Mouse (Mus musculus) liver, embryonic 15.5 days (tissue): Measurements from ENCODE around the gene Wfdc8. TPM values are rescaled to one million over a fixed set of nuclear protein-coding genes. Genes with fewer than 3 reads are reported as not detected.

Source experiments
- ATAC-seq: fragments of 200-750 bp; cut with Nextera tagmentation; 2 replicates; pipeline ENCODE4 v1.8.0; 2017; ENCODE audit warnings: moderate number of reproducible peaks, mild to moderate bottlenecking, moderate library complexity; ENCODE audit not compliant: insufficient read depth
- H3K27ac ChIP-seq: fragments of 300-500 bp; sonication (generic); replicated peaks from 2 replicates; pipeline ENCODE4 v1.5.1; 2015; ENCODE audit warnings: mild to moderate bottlenecking, inconsistent platforms
- H3K27me3 ChIP-seq: fragments of 300-500 bp; sonication (generic); 2 replicates; pipeline ENCODE4 v1.6.1; 2015; ENCODE audit warnings: mild to moderate bottlenecking, inconsistent platforms
- H3K36me3 ChIP-seq: fragments of 300-500 bp; sonication (generic); replicated peaks from 2 replicates; pipeline ENCODE4 v1.6.1; 2015; ENCODE audit warnings: moderate library complexity, mild to moderate bottlenecking, inconsistent platforms
- H3K4me1 ChIP-seq: fragments of 300-500 bp; sonication (generic); replicated peaks from 2 replicates; pipeline ENCODE4 v1.6.1; 2015; ENCODE audit warnings: inconsistent platforms
- H3K4me2 ChIP-seq: fragments of 300-500 bp; sonication (generic); 2 replicates; pipeline ENCODE4 v1.6.1; 2015; ENCODE audit warnings: moderate library complexity, mild to moderate bottlenecking, inconsistent platforms
- H3K4me3 ChIP-seq: fragments of 300-500 bp; sonication (generic); replicated peaks from 2 replicates; pipeline ENCODE4 v1.5.1; 2015; ENCODE audit warnings: mild to moderate bottlenecking, inconsistent platforms
- H3K9ac ChIP-seq: fragments of 300-500 bp; sonication (generic); 2 replicates; pipeline ENCODE4 v1.6.1; 2015; ENCODE audit warnings: moderate library complexity, mild to moderate bottlenecking, inconsistent platforms
- H3K9me3 ChIP-seq: fragments of 300-500 bp; sonication (generic); replicated peaks from 2 replicates; pipeline ENCODE4 v1.6.1; 2016; ENCODE audit warnings: inconsistent platforms
- WGBS: fragments of 180-500 bp; shearing (Covaris S2); methylation state at CpG from one replicate; pipeline ENCODE4 v1.1.7; 2015; ENCODE audit warnings: mixed read lengths; ENCODE audit not compliant: insufficient replicate concordance; 5-methylcytosine and 5-hydroxymethylcytosine counted together
- polyA plus RNA-seq: library from polyadenylated mRNA; unstranded; fragments of >200 nt; fragmentation: Nextera tagmentation; extraction: Ambion mirVana; gene quantifications from 2 replicates; pipeline ENCODE4 v1.2.1, GENCODE M21; 2015

Wfdc8 gene
- polyA plus RNA-seq, 1 experiment from 2014 or later, result not detected

- H3K4me2 ChIP-seq, result peak within 1 kb of the TSS; percentile 62
- 15% methylated on average over 24 of the region's 24 CpGs for WGBS
- no peak within 1 kb of the TSS for H3K27ac ChIP-seq
- H3K9me3 ChIP-seq, result no peaks in the 10 kb centered on the region
- H3K36me3 ChIP-seq, result no peaks in the 10 kb centered on the region
- H3K9ac ChIP-seq, result no peak within 1 kb of the TSS
- H3K4me1 ChIP-seq, result no peaks in the 10 kb centered on the region
- ATAC-seq, result no peak
- H3K4me3 ChIP-seq, result peak within 1 kb of the TSS; percentile 28
- peaks cover 42% of the 10 kb centered on the region for H3K27me3 ChIP-seq
Measured at GRCm38 (mm10) chr2:164562391-164563188, 50.8 kb downstream of the Wfdc8 start, which contains the start of gene Wfdc2. Wfdc2 (plus strand) TSS chr2:164562413.

- Histone ChIP-seq H3K9me3 (no peaks in the 10 kb centered on the region), H3K9ac (no peak overlapping the region), H3K27me3 (peaks cover 42% of the 10 kb centered on the region), H3K36me3 (no peaks in the 10 kb centered on the region), H3K4me2 (no peak overlapping the region), H3K27ac (no peak overlapping the region), H3K4me1 (no peaks in the 10 kb centered on the region), H3K4me3 (no peak overlapping the region)
- no peak for ATAC-seq
- 70% methylated on average over 8 of the region's 8 CpGs for WGBS
Measured at GRCm38 (mm10) chr2:164560106-164560505, 53.3 kb downstream of the Wfdc8 start.

GRCm38 (mm10) chr2:164558991-164559645 is 54.3 kb downstream of the Wfdc8 start:
- Histone ChIP-seq H3K4me2 (no peak overlapping the region), H3K27me3 (peaks cover 32% of the 10 kb centered on the region), H3K4me3 (no peak overlapping the region), H3K9ac (no peak overlapping the region), H3K36me3 (no peaks in the 10 kb centered on the region), H3K9me3 (no peaks in the 10 kb centered on the region), H3K27ac (no peak overlapping the region), H3K4me1 (no peaks in the 10 kb centered on the region)
- 17% methylated on average over 16 of the region's 16 CpGs for WGBS
- no peak for ATAC-seq

GRCm38 (mm10) chr2:164558426-164558825 is 55.0 kb downstream of the Wfdc8 start:
- Histone ChIP-seq H3K9me3 (no peaks in the 10 kb centered on the region), H3K9ac (no peak overlapping the region), H3K4me3 (no peak overlapping the region), H3K27ac (no peak overlapping the region), H3K4me1 (no peaks in the 10 kb centered on the region), H3K36me3 (no peaks in the 10 kb centered on the region), H3K27me3 (peaks cover 25% of the 10 kb centered on the region), H3K4me2 (no peak overlapping the region)
- WGBS, result 70% methylated on average over 8 of the region's 8 CpGs
- ATAC-seq, result no peak

GRCm38 (mm10) chr2:164551502-164551901 is 61.9 kb downstream of the Wfdc8 start:
- Histone ChIP-seq H3K4me1 (no peaks in the 10 kb centered on the region), H3K4me2 (no peak overlapping the region), H3K27me3 (peaks cover 12% of the 10 kb centered on the region), H3K4me3 (no peak overlapping the region), H3K9ac (no peak overlapping the region), H3K27ac (no peak overlapping the region), H3K36me3 (no peaks in the 10 kb centered on the region), H3K9me3 (no peaks in the 10 kb centered on the region)
- 68% methylated on average over 9 of the region's 9 CpGs for WGBS
- ATAC-seq, result no peak

GRCm38 (mm10) chr2:164550895-164551269 is 62.5 kb downstream of the Wfdc8 start:
- Histone ChIP-seq H3K36me3 (no peaks in the 10 kb centered on the region), H3K4me3 (no peak overlapping the region), H3K27me3 (peaks cover 12% of the 10 kb centered on the region), H3K9me3 (no peaks in the 10 kb centered on the region), H3K4me1 (no peaks in the 10 kb centered on the region), H3K9ac (no peak overlapping the region), H3K27ac (no peak overlapping the region), H3K4me2 (no peak overlapping the region)
- 25% methylated on average over 2 of the region's 2 CpGs for WGBS
- ATAC-seq, result no peak

GRCm38 (mm10) chr2:164549963-164550894 is 63.2 kb downstream of the Wfdc8 start:
- no peak overlapping the region for H3K27ac ChIP-seq
- H3K9me3 ChIP-seq, result no peaks in the 10 kb centered on the region
- no peak for ATAC-seq
- H3K4me3 ChIP-seq, result no peak overlapping the region
- H3K36me3 ChIP-seq, result no peaks in the 10 kb centered on the region
- H3K4me1 ChIP-seq, result no peaks in the 10 kb centered on the region
- H3K27me3 ChIP-seq, result peaks cover 12% of the 10 kb centered on the region
- no peak overlapping the region for H3K4me2 ChIP-seq
- no peak overlapping the region for H3K9ac ChIP-seq
- 25% methylated on average over 10 of the region's 10 CpGs for WGBS

GRCm38 (mm10) chr2:164549338-164549737 is 64.1 kb downstream of the Wfdc8 start:
- H3K4me1 ChIP-seq, result no peaks in the 10 kb centered on the region
- ATAC-seq, result no peak
- H3K4me2 ChIP-seq, result no peak overlapping the region
- no peak overlapping the region for H3K4me3 ChIP-seq
- H3K27me3 ChIP-seq, result peaks cover 12% of the 10 kb centered on the region
- WGBS, result 31% methylated on average over 4 of the region's 4 CpGs
- H3K27ac ChIP-seq, result no peak overlapping the region
- no peak overlapping the region for H3K9ac ChIP-seq
- H3K36me3 ChIP-seq, result no peaks in the 10 kb centered on the region
- no peaks in the 10 kb centered on the region for H3K9me3 ChIP-seq

Other genes with a start within 250 kb of the Wfdc8 start
- 21.3 and 24.2 TPM in 2 replicates for gene Slpi, start 224.5 kb downstream of the Wfdc8 start, polyA plus RNA-seq
- 0.07 and 0.63 TPM in 2 replicates for gene Rbpjl, start 210.5 kb downstream of the Wfdc8 start, polyA plus RNA-seq
- gene Matn4, start 208.5 kb downstream of the Wfdc8 start, polyA plus RNA-seq, result 0.28 and 0.32 TPM in 2 replicates
- 55.0 and 63.3 TPM in 2 replicates for gene Sdc4, start 169.7 kb downstream of the Wfdc8 start, polyA plus RNA-seq
- gene Sys1, start 156.7 kb downstream of the Wfdc8 start, polyA plus RNA-seq, result 27.1 and 29.7 TPM in 2 replicates
- 5.0 TPM in 1 of 2 replicates, not detected in the other for gene Gm20458, start 152.7 kb downstream of the Wfdc8 start, polyA plus RNA-seq
- gene Trp53tg5, start 139.9 kb downstream of the Wfdc8 start, polyA plus RNA-seq, result not detected in 2 replicates
- gene Dbndd2, start 127.5 kb downstream of the Wfdc8 start, polyA plus RNA-seq, result 2.2 and 6.2 TPM in 2 replicates
- 23.6 and 25.9 TPM in 2 replicates for gene Pigt, start 116.1 kb downstream of the Wfdc8 start, polyA plus RNA-seq
- 1.7 TPM in 2 replicates for gene Wfdc2, start 51.2 kb downstream of the Wfdc8 start, polyA plus RNA-seq
- not detected in 2 replicates for gene Spint3, start 40.2 kb downstream of the Wfdc8 start, polyA plus RNA-seq
- gene Wfdc6a, start 28.2 kb downstream of the Wfdc8 start, polyA plus RNA-seq, result not detected in 2 replicates
- not detected in 2 replicates for gene Eppin, start 20.0 kb downstream of the Wfdc8 start, polyA plus RNA-seq
- gene Wfdc6b, start 104 bp downstream of the Wfdc8 start, polyA plus RNA-seq, result not detected in 2 replicates
- not detected in 2 replicates for gene Wfdc16, start 25.2 kb upstream of the Wfdc8 start, polyA plus RNA-seq
- not detected in 2 replicates for gene Wfdc10, start 42.4 kb upstream of the Wfdc8 start, polyA plus RNA-seq
- not detected in 2 replicates for gene Wfdc9, start 43.0 kb upstream of the Wfdc8 start, polyA plus RNA-seq
- not detected in 2 replicates for gene Wfdc11, start 60.5 kb upstream of the Wfdc8 start, polyA plus RNA-seq
- not detected in 2 replicates for gene Wfdc13, start 71.5 kb upstream of the Wfdc8 start, polyA plus RNA-seq
- not detected in 2 replicates for gene Spint4, start 84.9 kb upstream of the Wfdc8 start, polyA plus RNA-seq
- not detected in 2 replicates for gene Spint5, start 101.7 kb upstream of the Wfdc8 start, polyA plus RNA-seq
- 2.3 and 2.4 TPM in 2 replicates for gene Wfdc3, start 132.3 kb upstream of the Wfdc8 start, polyA plus RNA-seq
- 40.5 and 41.1 TPM in 2 replicates for gene Dnttip1, start 132.4 kb upstream of the Wfdc8 start, polyA plus RNA-seq
- 682 and 720 TPM in 2 replicates for gene Ube2c, start 156.3 kb upstream of the Wfdc8 start, polyA plus RNA-seq
- gene Tnnc2, start 166.3 kb upstream of the Wfdc8 start, polyA plus RNA-seq, result 27.2 and 51.1 TPM in 2 replicates
- gene Snx21, start 172.2 kb upstream of the Wfdc8 start, polyA plus RNA-seq, result 5.6 and 7.9 TPM in 2 replicates
- 20.3 and 21.3 TPM in 2 replicates for gene Acot8, start 191.3 kb upstream of the Wfdc8 start, polyA plus RNA-seq
- 4.3 and 5.5 TPM in 2 replicates for gene Zswim3, start 191.5 kb upstream of the Wfdc8 start, polyA plus RNA-seq
- gene Zswim1, start 209.1 kb upstream of the Wfdc8 start, polyA plus RNA-seq, result 4.4 TPM in 2 replicates
- not detected in 2 replicates for gene Spata25, start 214.9 kb upstream of the Wfdc8 start, polyA plus RNA-seq
- 75.4 and 81.1 TPM in 2 replicates for gene Ctsa, start 219.2 kb upstream of the Wfdc8 start, polyA plus RNA-seq
- 1.5 and 2.5 TPM in 2 replicates for gene Neurl2, start 219.8 kb upstream of the Wfdc8 start, polyA plus RNA-seq
- gene Pltp, start 244.1 kb upstream of the Wfdc8 start, polyA plus RNA-seq, result 17.8 and 23.5 TPM in 2 replicates